Mouse (Mus musculus): ENCODE data around the gene Wfdc9.

Gene Wfdc9

GRCm38 (mm10) chr2:164615386-164615785 lies 41.0 kb downstream of the Wfdc9 start:
- no peak for DNase-seq

- peak; percentile 34 to 68 for DNase-seq
These were observed 42.9 kb downstream of the Wfdc9 start, which contains the start of the genes Wfdc6b and Wfdc8 for GRCm38 (mm10) chr2:164613471-164613870. Gene Wfdc6b, plus strand, starts transcription at chr2:164613522. Gene Wfdc8, minus strand, starts transcription at chr2:164613626.

GRCm38 (mm10) chr2:164608781-164609180 lies 47.6 kb downstream of the Wfdc9 start:
- no peak for DNase-seq

GRCm38 (mm10) chr2:164604411-164604810 lies 52.0 kb downstream of the Wfdc9 start:
- no peak for DNase-seq

GRCm38 (mm10) chr2:164603482-164603881 lies 52.9 kb downstream of the Wfdc9 start:
- no peak for DNase-seq

GRCm38 (mm10) chr2:164600179-164600578 lies 56.2 kb downstream of the Wfdc9 start:
- DNase-seq, result no peak

All from kidney, postnatal 36 days (tissue).